Mouse (Mus musculus) CH12.LX (cell line): ENCODE data around the gene Corin.

Experiments
- CTCF ChIP-seq, 2 experiments: IDR thresholded peaks in 1 of 2; conservative IDR thresholded peaks in 1 of 2; 2 replicates each; pipeline ENCODE4 v1.5.1; 2011 to 2012; ENCODE audit warnings: low read depth in 2 of 2, low read length in 2 of 2, improper control_type of control experiment in 1 of 2, inconsistent platforms in 1 of 2, mild to moderate bottlenecking in 1 of 2, moderate library complexity in 1 of 2
- EP300 ChIP-seq: IDR thresholded peaks from 2 replicates; pipeline ENCODE4 v1.6.1; 2011; ENCODE audit warnings: low read length, improper control_type of control experiment
- IRF4 ChIP-seq: IDR thresholded peaks from 2 replicates; pipeline ENCODE4 v1.6.1; 2014; ENCODE audit warnings: low read depth, mild to moderate bottlenecking, inconsistent platforms, low read length, improper control_type of control experiment
- MAX ChIP-seq: IDR thresholded peaks from 2 replicates; pipeline ENCODE4 v1.6.1; 2011; ENCODE audit warnings: low read length, improper control_type of control experiment
- MEF2A ChIP-seq: IDR thresholded peaks from 2 replicates; pipeline ENCODE4 v1.6.1; 2014; ENCODE audit warnings: low read depth, mild to moderate bottlenecking, inconsistent platforms, low read length, improper control_type of control experiment, borderline replicate concordance
- POLR2A ChIP-seq: IDR thresholded peaks from 2 replicates; pipeline ENCODE4 v1.6.1; 2011; ENCODE audit warnings: low read depth, mild to moderate bottlenecking, improper control_type of control experiment, low read length
- POLR2AphosphoS2 ChIP-seq: IDR thresholded peaks from 2 replicates; pipeline ENCODE4 v1.6.1; 2011; ENCODE audit warnings: low read depth, low read length, improper control_type of control experiment
- SMC3 ChIP-seq: IDR thresholded peaks from 2 replicates; pipeline ENCODE4 v1.6.1; 2011; ENCODE audit warnings: low read depth, low read length, improper control_type of control experiment
- USF1 ChIP-seq: IDR thresholded peaks from 2 replicates; pipeline ENCODE4 v1.6.1; 2014; ENCODE audit warnings: low read depth, mild to moderate bottlenecking, inconsistent platforms, low read length, improper control_type of control experiment

DNA sequence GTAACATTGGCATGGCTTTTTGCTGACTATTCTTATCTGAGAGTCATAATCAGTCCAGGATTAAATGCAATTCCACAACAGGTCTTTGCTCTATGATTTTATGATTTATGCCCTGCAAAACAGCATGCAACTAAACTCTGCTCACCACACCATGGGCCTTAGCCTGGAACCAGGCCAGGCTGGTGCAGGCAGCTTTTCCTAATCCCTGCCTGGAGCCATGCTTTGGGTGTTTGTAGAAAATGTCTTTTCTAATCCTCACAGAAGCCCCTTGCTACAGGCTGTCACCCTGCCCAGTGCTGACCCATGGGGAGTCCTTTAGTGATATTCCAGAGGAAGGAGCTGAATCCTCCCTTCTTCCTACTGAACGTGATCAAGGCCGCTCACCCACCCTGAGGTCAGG is 173.1 kb downstream of the Corin start:
- TF ChIP-seq CTCF (conservative IDR thresholded peaks at IDR 0.05 in 1 of 2, IDR thresholded peaks at IDR 0.05 in 1 of 2; ENCODE audit: low read depth in 2 of 2, low read length in 2 of 2) (no peak), MEF2A (no peak), IRF4 (no peak), SMC3 (no peak), USF1 (no peak), EP300 (no peak), MAX (no peak), POLR2A (no peak), POLR2AphosphoS2 (no peak)
